Mouse (Mus musculus) stomach, postnatal 0 days (tissue): ENCODE results near the gene Ccdc86.

ENCODE experiments used
- CTCF ChIP-seq: IDR thresholded peaks from 2 replicates; pipeline ENCODE4 v1.5.1; 2016; ENCODE audit warnings: antibody characterized with exemption, low read depth, mild to moderate bottlenecking, moderate library complexity
- EP300 ChIP-seq: optimal IDR thresholded peaks from 2 replicates; pipeline ENCODE3; 2016; ENCODE audit warnings: antibody characterized with exemption

DNA sequence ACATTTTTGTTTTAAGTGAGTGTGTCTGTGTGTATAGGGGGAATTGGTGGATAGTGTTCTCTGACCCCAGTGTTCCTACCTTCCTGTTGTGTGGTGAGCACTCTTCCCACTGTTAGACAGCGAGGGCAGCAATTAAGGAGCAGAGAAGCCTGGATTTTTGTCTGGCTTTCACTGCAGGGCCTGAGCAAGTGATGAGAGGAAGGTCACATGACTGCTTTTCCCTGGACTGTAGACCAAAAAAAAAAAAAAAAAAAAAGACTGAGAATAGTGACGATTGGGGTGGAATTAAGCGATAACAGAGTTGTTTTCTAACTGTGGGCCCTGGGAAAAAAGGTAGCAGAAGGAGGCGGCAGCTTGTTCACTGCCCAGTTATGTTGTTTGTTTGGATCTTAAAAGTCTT, 22.4 kb downstream of the Ccdc86 start:
- TF ChIP-seq CTCF (no peak), EP300 (no peak)
